Mouse (Mus musculus) cerebellum, adult (tissue): Measurements from ENCODE around the gene Tll2.

Experiments
- ATAC-seq: cut with Nextera tagmentation; 2 replicates; pipeline ENCODE4 v1.9.2; 2017; ENCODE audit warnings: mild to moderate bottlenecking, moderate library complexity, mixed read lengths; ENCODE audit not compliant: insufficient number of reproducible peaks, low FRiP score, low TSS enrichment

Tll2 gene

GRCm38 (mm10) chr19:41206811-41207344 lies at the start of gene Tll2:
Gene Tll2 (minus strand): TSS chr19:41206835.
- ATAC-seq = no peak

GRCm38 (mm10) chr19:41254584-41254983 lies 47.9 kb upstream of the Tll2 start:
- ATAC-seq = no peak

GRCm38 (mm10) chr19:41248968-41249367 lies 42.3 kb upstream of the Tll2 start:
- no peak for ATAC-seq

- no peak for ATAC-seq
These were observed 41.6 kb upstream of the Tll2 start for GRCm38 (mm10) chr19:41248271-41248670.

GRCm38 (mm10) chr19:41246271-41246670 lies 39.6 kb upstream of the Tll2 start:
- ATAC-seq = no peak

- ATAC-seq = no peak
These were observed 37.9 kb upstream of the Tll2 start for GRCm38 (mm10) chr19:41244581-41244980.

GRCm38 (mm10) chr19:41241997-41242396 lies 35.4 kb upstream of the Tll2 start:
- ATAC-seq = no peak

GRCm38 (mm10) chr19:41233698-41234097 lies 27.1 kb upstream of the Tll2 start:
- no peak for ATAC-seq

- ATAC-seq = no peak
These were observed 1.7 kb upstream of the Tll2 start for GRCm38 (mm10) chr19:41208326-41208725.

GRCm38 (mm10) chr19:41206041-41206810 lies 409 bp downstream of the Tll2 start:
- ATAC-seq = no peak

- ATAC-seq = no peak
These were observed 2.2 kb downstream of the Tll2 start for GRCm38 (mm10) chr19:41204159-41205081.

GRCm38 (mm10) chr19:41197606-41198005 lies 9.0 kb downstream of the Tll2 start:
- no peak for ATAC-seq

- ATAC-seq = no peak
These were observed 13.3 kb downstream of the Tll2 start for GRCm38 (mm10) chr19:41193379-41193778.

GRCm38 (mm10) chr19:41192953-41193352 lies 13.7 kb downstream of the Tll2 start:
- no peak for ATAC-seq

- no peak for ATAC-seq
These were observed 14.9 kb downstream of the Tll2 start for GRCm38 (mm10) chr19:41191724-41192123.

- ATAC-seq = no peak
These were observed 15.7 kb downstream of the Tll2 start for GRCm38 (mm10) chr19:41190876-41191434.

- ATAC-seq = no peak
These were observed 29.3 kb downstream of the Tll2 start for GRCm38 (mm10) chr19:41177331-41177730.

- no peak for ATAC-seq
These were observed 29.8 kb downstream of the Tll2 start for GRCm38 (mm10) chr19:41176881-41177280.

GRCm38 (mm10) chr19:41165914-41166235 lies 40.8 kb downstream of the Tll2 start:
- ATAC-seq = no peak

GRCm38 (mm10) chr19:41165144-41165913 lies 41.3 kb downstream of the Tll2 start:
- ATAC-seq = no peak
